Mouse (Mus musculus) lung, postnatal 0 days (tissue): ENCODE measurements around the gene Gm47969.
A peak's percentile ranks its signal among the peaks of the same experiment; 100 is the strongest.

Experiments used
- CTCF ChIP-seq: IDR thresholded peaks from 2 replicates; pipeline ENCODE4 v1.5.1; 2016; ENCODE audit warnings: antibody characterized with exemption, mild to moderate bottlenecking
- EP300 ChIP-seq: IDR thresholded peaks from 2 replicates; pipeline ENCODE4 v1.6.1; 2016; ENCODE audit warnings: antibody characterized with exemption, mild to moderate bottlenecking, control low read depth

DNA sequence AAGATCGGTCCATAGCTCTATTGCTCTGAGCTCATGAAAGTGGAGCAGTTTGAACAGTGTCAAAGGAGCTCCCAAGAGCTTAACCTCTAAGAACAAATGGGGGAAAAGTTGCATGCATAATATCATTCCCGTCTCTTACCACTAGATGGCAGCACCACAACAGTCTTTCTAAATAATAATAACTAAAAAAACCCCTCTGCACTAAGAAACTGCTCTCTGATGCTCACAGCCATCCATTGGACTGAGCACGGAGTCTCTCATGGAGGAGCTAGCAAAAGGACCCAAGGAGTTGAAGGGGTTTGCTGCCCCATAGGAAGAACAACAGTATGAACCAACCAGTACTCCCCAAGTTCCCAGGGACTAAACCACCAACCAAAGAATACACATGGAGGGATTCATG lies 20.1 kb downstream of the Gm47969 start:
- TF ChIP-seq CTCF (peak; percentile 73), EP300 (no peak)
